Mouse (Mus musculus): ENCODE results near the gene Dscaml1. TPM values are rescaled to one million over a fixed set of nuclear protein-coding genes. Genes with fewer than 3 reads are reported as not detected.

Gene Dscaml1
- total and polyA plus RNA-seq, 3 experiments = not detected

- Histone ChIP-seq H3K36me3 (ENCODE audit: control insufficient read depth in 1 of 2, insufficient read depth in 2 of 2, low read length in 2 of 2) (no peaks in the 10 kb centered on the region), H3K79me2 (ENCODE audit: control insufficient read depth, insufficient read depth, low read length, poor library complexity) (no peaks in the 10 kb centered on the region), H3K27me3 (ENCODE audit: control insufficient read depth in 1 of 2, insufficient read depth in 2 of 2, low read length in 2 of 2) (no peaks in the 10 kb centered on the region; a peak in 1 of 4 replicates), H3K4me3 (ENCODE audit: control insufficient read depth in 1 of 2, insufficient read depth in 1 of 2, low read depth in 2 of 2, low read length in 2 of 2) (no peak overlapping the region), H3K4me1 (ENCODE audit: control insufficient read depth in 1 of 2, insufficient read depth in 2 of 2, low read length in 2 of 2) (no peaks in the 10 kb centered on the region), H3K9me3 (replicated peaks; ENCODE audit: insufficient read depth, low read length) (no peaks in the 10 kb centered on the region), H3K27ac (ENCODE audit: control insufficient read depth, low read depth, low read length) (no peak overlapping the region), H3K9ac (ENCODE audit: control insufficient read depth, low read depth, low read length, poor library complexity, severe bottlenecking) (no peak overlapping the region)
- TF ChIP-seq MYC (IDR thresholded peaks at IDR 0.05; ENCODE audit: low read depth, low read length) (no peak), ZC3H11A (IDR thresholded peaks at IDR 0.05; ENCODE audit: low read depth, low read length) (no peak), JUND (IDR thresholded peaks at IDR 0.05; ENCODE audit: low read depth, low read length) (no peak), NELFE (IDR thresholded peaks at IDR 0.05; ENCODE audit: low read depth, low read length) (no peak), MEF2A (IDR thresholded peaks at IDR 0.05; ENCODE audit: extremely low read depth, insufficient replicate concordance, low read depth, low read length, poor library complexity, severe bottlenecking) (no peak)
- no peak for DNase-seq (ENCODE audit: low read depth, low spot score)
Measured at GRCm38 (mm10) chr9:45662471-45662870, 236.0 kb downstream of the Dscaml1 start.

- Histone ChIP-seq H3K9me3 (replicated peaks; ENCODE audit: insufficient read depth, low read length) (no peaks in the 10 kb centered on the region), H3K4me1 (ENCODE audit: control insufficient read depth in 1 of 2, insufficient read depth in 2 of 2, low read length in 2 of 2) (no peaks in the 10 kb centered on the region), H3K79me2 (ENCODE audit: control insufficient read depth, insufficient read depth, low read length, poor library complexity) (no peaks in the 10 kb centered on the region), H3K27me3 (ENCODE audit: control insufficient read depth in 1 of 2, insufficient read depth in 2 of 2, low read length in 2 of 2) (no peaks in the 10 kb centered on the region; a peak in 1 of 4 replicates), H3K27ac (ENCODE audit: control insufficient read depth, low read depth, low read length) (no peak overlapping the region), H3K9ac (ENCODE audit: control insufficient read depth, low read depth, low read length, poor library complexity, severe bottlenecking) (no peak overlapping the region), H3K36me3 (ENCODE audit: control insufficient read depth in 1 of 2, insufficient read depth in 2 of 2, low read length in 2 of 2) (no peaks in the 10 kb centered on the region), H3K4me3 (ENCODE audit: control insufficient read depth in 1 of 2, insufficient read depth in 1 of 2, low read depth in 2 of 2, low read length in 2 of 2) (no peak overlapping the region)
- TF ChIP-seq GABPA (IDR thresholded peaks at IDR 0.05; ENCODE audit: low read depth, low read length) (no peak), RAD21 (IDR thresholded peaks at IDR 0.05; ENCODE audit: low read depth, low read length) (no peak), BHLHE40 (IDR thresholded peaks at IDR 0.05; ENCODE audit: borderline replicate concordance, low read depth, low read length) (no peak), ELF1 (IDR thresholded peaks at IDR 0.05; ENCODE audit: low read depth, low read length) (no peak), MAX (IDR thresholded peaks at IDR 0.05; ENCODE audit: low read length) (no peak), NRF1 (IDR thresholded peaks at IDR 0.05; ENCODE audit: insufficient read depth, low read depth, low read length, poor library complexity, severe bottlenecking) (no peak), SMC3 (IDR thresholded peaks at IDR 0.05; ENCODE audit: low read depth, low read length) (no peak), CHD1 (IDR thresholded peaks at IDR 0.05; ENCODE audit: low read depth, low read length) (no peak), KAT2A (conservative IDR thresholded peaks at IDR 0.05; ENCODE audit: low read depth, low read length) (no peak), POLR2AphosphoS5 (IDR thresholded peaks at IDR 0.05; ENCODE audit: borderline replicate concordance, low read depth, low read length) (no peak), ZC3H11A (IDR thresholded peaks at IDR 0.05; ENCODE audit: low read depth, low read length) (no peak), CTCF (IDR thresholded peaks at IDR 0.05 in 2 of 3, conservative IDR thresholded peaks at IDR 0.05 in 1 of 3; ENCODE audit: control insufficient read depth in 1 of 3, insufficient read depth in 1 of 3, low read depth in 2 of 3, low read length in 3 of 3, poor library complexity in 1 of 3, severe bottlenecking in 1 of 3) (no peak), E2F4 (IDR thresholded peaks at IDR 0.05; ENCODE audit: borderline replicate concordance, low read depth, low read length) (no peak), SIN3A (IDR thresholded peaks at IDR 0.05; ENCODE audit: low read length) (no peak), TCF12 (IDR thresholded peaks at IDR 0.05; ENCODE audit: low read depth, low read length) (no peak)
- no peak for DNase-seq (ENCODE audit: low read depth, low spot score)
Measured at GRCm38 (mm10) chr9:45663386-45664315, 237.2 kb downstream of the Dscaml1 start.
